ENCODE assay signal across 10 mouse cellular contexts in genomic region chr3:145817276-145817675, GRCm38 (mm10). TPM values are rescaled to one million over a fixed set of nuclear protein-coding genes. Genes with fewer than 3 reads are reported as not detected.
A peak's percentile ranks its signal among the peaks of the same experiment; 100 is the strongest.
DNase-seq lines count a peak whose midpoint lies in the region; ATAC-seq and TF ChIP-seq lines count a peak whose summit lies in the region.
"Had no signal": no experiment of that assay in that cellular context is flagged by ENCODE, and none has a peak within 500 bp of the region (broad histone marks: within the 10 kb centered on the region; RNA-seq: fewer than 3 reads in every experiment).

No protein-coding gene starts in this region.

- no peak overlapping the region; the same call in 1 of the 2 replicates for H3K4me2 ChIP-seq in heart, embryonic 11.5 days
- H3K4me2 ChIP-seq in stomach, embryonic 15.5 days: no peak overlapping the region
- no peak overlapping the region for H3K4me2 ChIP-seq in stomach, postnatal 0 days (replicated peaks; ENCODE audit: low read depth)
- no peak overlapping the region for H3K4me2 ChIP-seq in stomach, embryonic 16.5 days (ENCODE audit: low read depth, low read length)

- H3K9ac ChIP-seq in heart, embryonic 11.5 days (ENCODE audit: low read depth, low read length): no peak overlapping the region
- no peak overlapping the region for H3K9ac ChIP-seq in stomach, embryonic 15.5 days
- H3K9ac ChIP-seq in stomach, postnatal 0 days (ENCODE audit: low read length): no peak overlapping the region
- no peak overlapping the region for H3K9ac ChIP-seq in stomach, embryonic 16.5 days (ENCODE audit: low read length)

- H3K9me3 ChIP-seq in heart, embryonic 11.5 days (replicated peaks; ENCODE audit: control insufficient read depth, low read length): no peaks in the 10 kb centered on the region
- no peaks in the 10 kb centered on the region for H3K9me3 ChIP-seq in stomach, embryonic 15.5 days
- H3K9me3 ChIP-seq in stomach, postnatal 0 days (ENCODE audit: control insufficient read depth, low read length): no peaks in the 10 kb centered on the region
- H3K9me3 ChIP-seq in stomach, embryonic 16.5 days (replicated peaks; ENCODE audit: control insufficient read depth, low read length): no peaks in the 10 kb centered on the region
- H3K9me3 ChIP-seq: megakaryocyte, embryonic 14.5 days had no signal

- peaks cover 40% of the 10 kb centered on the region for H3K4me1 ChIP-seq in heart, embryonic 11.5 days (ENCODE audit: control insufficient read depth, insufficient read depth, low read length)
- 0 out of 2 replicates have a peak, but pooled peaks cover 3% of the 10 kb centered on the region for H3K4me1 ChIP-seq in stomach, embryonic 15.5 days
- no peaks in the 10 kb centered on the region for H3K4me1 ChIP-seq in stomach, postnatal 0 days (replicated peaks; ENCODE audit: control insufficient read depth, insufficient read depth)
- H3K4me1 ChIP-seq in stomach, embryonic 16.5 days (ENCODE audit: control insufficient read depth, insufficient read depth, low read length): peaks cover 14% of the 10 kb centered on the region

- no peaks in the 10 kb centered on the region for H3K36me3 ChIP-seq in heart, embryonic 11.5 days (ENCODE audit: control insufficient read depth, insufficient read depth, low read length)
- H3K36me3 ChIP-seq in stomach, embryonic 15.5 days: no peaks in the 10 kb centered on the region
- H3K36me3 ChIP-seq in stomach, postnatal 0 days (ENCODE audit: control insufficient read depth, insufficient read depth, low read length): no peaks in the 10 kb centered on the region
- no peaks in the 10 kb centered on the region for H3K36me3 ChIP-seq in stomach, embryonic 16.5 days (ENCODE audit: control insufficient read depth, insufficient read depth, low read length)

- 45% methylated on average over 6 of the region's 6 CpGs for WGBS in heart, embryonic 11.5 days (ENCODE audit: insufficient replicate concordance)
- WGBS in stomach, embryonic 15.5 days: 65% methylated on average over 6 of the region's 6 CpGs
- WGBS in stomach, postnatal 0 days: 65% methylated on average over 6 of the region's 6 CpGs
- 63% methylated on average over 6 of the region's 6 CpGs for WGBS in stomach, embryonic 16.5 days

- intact Hi-C loops in heart, postnatal 36 days (cut with DNase I): no loop called here

- TF ChIP-seq CTCF in stomach, postnatal 0 days (IDR thresholded peaks at IDR 0.05; ENCODE audit: low read depth): no peak

- no peak for DNase-seq in heart, postnatal 36 days
- no peak for DNase-seq in stomach, postnatal 0 days (ENCODE audit: low spot score)
- DNase-seq in kidney, postnatal 14 days: peak; percentile 29
- no peak for DNase-seq in ovary, postnatal 10 days (ENCODE audit: low spot score)
- DNase-seq in frontal cortex, postnatal 10 days (ENCODE audit: low spot score in 2 of 2): no peak

- H3K4me3 ChIP-seq in heart, embryonic 11.5 days (ENCODE audit: low read depth, low read length): no peak overlapping the region
- H3K4me3 ChIP-seq in stomach, embryonic 15.5 days (replicated peaks): no peak overlapping the region
- H3K4me3 ChIP-seq in stomach, postnatal 0 days (ENCODE audit: low read depth, low read length): no peak overlapping the region
- H3K4me3 ChIP-seq in stomach, embryonic 16.5 days (replicated peaks; ENCODE audit: low read length): no peak overlapping the region
- H3K4me3 ChIP-seq: megakaryocyte, embryonic 14.5 days had no signal

- no peak for TF ChIP-seq EP300 in stomach, postnatal 0 days (optimal IDR thresholded peaks at IDR 0.05)

- no peaks in the 10 kb centered on the region for H3K27me3 ChIP-seq in heart, embryonic 11.5 days (ENCODE audit: control insufficient read depth, insufficient read depth, low read length)
- H3K27me3 ChIP-seq in stomach, embryonic 15.5 days (replicated peaks): no peaks in the 10 kb centered on the region
- H3K27me3 ChIP-seq in stomach, postnatal 0 days (ENCODE audit: control insufficient read depth, insufficient read depth, low read length): no peaks in the 10 kb centered on the region
- no peaks in the 10 kb centered on the region for H3K27me3 ChIP-seq in stomach, embryonic 16.5 days (ENCODE audit: control insufficient read depth, insufficient read depth, low read length)
- H3K27me3 ChIP-seq: CH12.LX; megakaryocyte, embryonic 14.5 days had no signal

- peak overlapping the region; percentile 62 for H3K27ac ChIP-seq in heart, embryonic 11.5 days (ENCODE audit: low read depth, low read length)
- H3K27ac ChIP-seq in stomach, embryonic 15.5 days: peak overlapping the region; percentile 31; the same call in 1 of the 2 replicates
- no peak overlapping the region for H3K27ac ChIP-seq in stomach, postnatal 0 days (replicated peaks)
- H3K27ac ChIP-seq in stomach, embryonic 16.5 days (ENCODE audit: low read length): peak overlapping the region; percentile 60

- no peak; the same call in 1 of the 2 replicates for ATAC-seq in heart, embryonic 11.5 days (replicated peaks; ENCODE audit: insufficient number of reproducible peaks, low FRiP score, low TSS enrichment)
- ATAC-seq in stomach, embryonic 15.5 days (ENCODE audit: insufficient read depth, low FRiP score, low read depth): no peak
- no peak for ATAC-seq in stomach, postnatal 0 days (ENCODE audit: low FRiP score, low TSS enrichment)
- no peak for ATAC-seq in stomach, embryonic 16.5 days (ENCODE audit: insufficient read depth, low FRiP score)

RNA-seq across cellular contexts. Expression of gene Ddah1, which starts 58.8 kb away (rescaled TPM):
- 42.4 and 44.6 TPM in 2 replicates for polyA plus RNA-seq in heart, embryonic 11.5 days (2014; fragmentation: Nextera tagmentation; extraction: Ambion mirVana)
- total RNA-seq in heart, postnatal 36 days (2021): 1 to 10 TPM; 8.4 to 8.9 TPM
- 23.9 and 28.0 TPM in 2 replicates for polyA plus RNA-seq in stomach, embryonic 15.5 days (2015; fragmentation: Nextera tagmentation; extraction: Ambion mirVana)
- polyA plus RNA-seq in stomach, postnatal 0 days (2015; fragmentation: Nextera tagmentation; extraction: Ambion mirVana): 16.8 and 20.2 TPM in 2 replicates
- 12.0 and 17.7 TPM in 2 replicates for polyA plus RNA-seq in stomach, embryonic 16.5 days (2015; fragmentation: Nextera tagmentation; extraction: Ambion mirVana)
- total RNA-seq: CH12.LX had no signal
